Mouse (Mus musculus) lung, adult 2 months (tissue): ENCODE data around the gene Grhpr. TPM values are rescaled to one million over a fixed set of nuclear protein-coding genes. Genes with fewer than 3 reads are reported as not detected.
A peak's percentile ranks its signal among the peaks of the same experiment; 100 is the strongest.

Source experiments
- DNase-seq: peaks from one replicate; pipeline ENCODE4 v3.0.0; 2022
- H3K4me1 ChIP-seq: fragments of 200-500 bp; 2 replicates; pipeline ENCODE4 v1.6.1; 2011; ENCODE audit warnings: low read length; ENCODE audit not compliant: control insufficient read depth, insufficient read depth
- H3K4me3 ChIP-seq: fragments of 200-500 bp; replicated peaks from 2 replicates; pipeline ENCODE3; 2011; ENCODE audit warnings: low read depth, mild to moderate bottlenecking, control low read depth, low read length; ENCODE audit errors: extremely low read depth
- CTCF ChIP-seq: fragments of 200-500 bp; IDR thresholded peaks from 2 replicates; pipeline ENCODE4 v1.5.1; 2011; ENCODE audit warnings: mild to moderate bottlenecking, low read length, control low read depth; ENCODE audit not compliant: insufficient read depth
- POLR2A ChIP-seq: fragments of 200-500 bp; IDR thresholded peaks from 2 replicates; pipeline ENCODE4 v1.6.1; 2011; ENCODE audit warnings: low read depth, mild to moderate bottlenecking, control low read depth, low read length, borderline replicate concordance; ENCODE audit errors: extremely low read depth
- WGBS: fragments of 180-500 bp; shearing (Covaris S2); methylation state at CpG from one replicate; pipeline ENCODE4 v1.1.7; 2018; 5-methylcytosine and 5-hydroxymethylcytosine counted together
- polyA plus RNA-seq: library from polyadenylated mRNA; depleted of rRNA; stranded (reverse); fragments of >200 nt; gene quantifications from 2 replicates; pipeline ENCODE4 v1.2.3, GENCODE M21; 2012

The Grhpr gene
- polyA plus RNA-seq, 1 experiment: 29.8 TPM

GRCm38 (mm10) chr4:44970612-44971110 is 10.5 kb upstream of the Grhpr start:
- peak; percentile 39 for DNase-seq
- TF ChIP-seq POLR2A (no peak), CTCF (peak; percentile 73)
- WGBS: 18% methylated on average over 10 of the region's 10 CpGs
- no peaks in the 10 kb centered on the region for H3K4me1 ChIP-seq
- H3K4me3 ChIP-seq: no peak overlapping the region

- Histone ChIP-seq H3K4me1 (no peaks in the 10 kb centered on the region), H3K4me3 (peak overlapping the region; percentile 1)
- DNase-seq: peak; percentile 88
- TF ChIP-seq CTCF (peak; percentile 100), POLR2A (no peak)
- WGBS: 9% methylated on average over 9 of the region's 9 CpGs
Observed at GRCm38 (mm10) chr4:44973450-44973849, 7.7 kb upstream of the Grhpr start.

- H3K4me1 ChIP-seq: no peaks in the 10 kb centered on the region
- TF ChIP-seq POLR2A (no peak), CTCF (no peak)
- DNase-seq: no peak
- WGBS: 35% methylated on average over 14 of the region's 14 CpGs
- H3K4me3 ChIP-seq: peak overlapping the region; percentile 1
Observed at GRCm38 (mm10) chr4:44973871-44974270, 7.3 kb upstream of the Grhpr start.

GRCm38 (mm10) chr4:44974331-44974730 is 6.9 kb upstream of the Grhpr start:
- no peaks in the 10 kb centered on the region for H3K4me1 ChIP-seq
- H3K4me3 ChIP-seq: no peak overlapping the region
- DNase-seq: no peak

GRCm38 (mm10) chr4:44976026-44976615 is 5.1 kb upstream of the Grhpr start:
- WGBS: 66% methylated on average over 6 of the region's 6 CpGs
- TF ChIP-seq CTCF (no peak), POLR2A (no peak)
- DNase-seq: no peak
- H3K4me3 ChIP-seq: no peak overlapping the region
- H3K4me1 ChIP-seq: no peaks in the 10 kb centered on the region

More at GRCm38 (mm10) chr4:44974331-44974730, 6.9 kb upstream of the Grhpr start:
- WGBS: 67% methylated on average over 8 of the region's 8 CpGs
- no peak for TF ChIP-seq CTCF
- TF ChIP-seq POLR2A: no peak

- 85% methylated on average over 10 of the region's 10 CpGs for WGBS
Observed at GRCm38 (mm10) chr4:44976921-44977710, 4.1 kb upstream of the Grhpr start.

GRCm38 (mm10) chr4:44978175-44978574 is 3.0 kb upstream of the Grhpr start:
- TF ChIP-seq CTCF: no peak
- no peak for TF ChIP-seq POLR2A
- no peak overlapping the region for H3K4me3 ChIP-seq
- WGBS: 56% methylated on average over 5 of the region's 5 CpGs
- H3K4me1 ChIP-seq: peaks cover 3% of the 10 kb centered on the region
- no peak for DNase-seq

More at GRCm38 (mm10) chr4:44976921-44977710, 4.1 kb upstream of the Grhpr start:
- Histone ChIP-seq H3K4me3 (no peak overlapping the region), H3K4me1 (peaks cover 3% of the 10 kb centered on the region)
- TF ChIP-seq POLR2A (no peak), CTCF (no peak)
- DNase-seq: no peak

- peaks cover 3% of the 10 kb centered on the region for H3K4me1 ChIP-seq
- TF ChIP-seq POLR2A (no peak), CTCF (no peak)
- no peak overlapping the region for H3K4me3 ChIP-seq
- 49% methylated on average over 7 of the region's 7 CpGs for WGBS
- DNase-seq: no peak
Observed at GRCm38 (mm10) chr4:44979794-44980338, 1.3 kb upstream of the Grhpr start.

GRCm38 (mm10) chr4:44981974-44982287 is 736 bp downstream of the Grhpr start:
- Histone ChIP-seq H3K4me1 (peaks cover 3% of the 10 kb centered on the region), H3K4me3 (peak overlapping the region; percentile 95)
- 29% methylated on average over 5 of the region's 5 CpGs for WGBS
- TF ChIP-seq POLR2A: no peak
- no peak for TF ChIP-seq CTCF
- no peak for DNase-seq
